Mouse (Mus musculus) brain, embryonic 14.5 days (tissue): ENCODE results near the gene Tbc1d14. TPM values are rescaled to one million over a fixed set of nuclear protein-coding genes. Genes with fewer than 3 reads are reported as not detected.

Experiments used
- DNase-seq: peaks from one replicate; pipeline ENCODE4 v3.0.0-alpha.2; 2011; ENCODE audit warnings: low read depth
- CTCF ChIP-seq: fragments of 200-500 bp; IDR thresholded peaks from 2 replicates; pipeline ENCODE4 v1.5.1; 2012; ENCODE audit warnings: inconsistent platforms, mild to moderate bottlenecking, moderate library complexity, borderline replicate concordance; ENCODE audit not compliant: insufficient read depth, insufficient read length; ENCODE audit errors: extremely low read depth
- POLR2A ChIP-seq: fragments of 200-500 bp; IDR thresholded peaks from 2 replicates; pipeline ENCODE4 v1.6.1; 2012; ENCODE audit warnings: mild to moderate bottlenecking, inconsistent platforms, borderline replicate concordance; ENCODE audit not compliant: poor library complexity, insufficient read depth, insufficient read length, severe bottlenecking; ENCODE audit errors: extremely low read depth
- polyA plus RNA-seq: library from polyadenylated mRNA; depleted of rRNA; stranded (reverse); fragments of >200 nt; gene quantifications from 2 replicates; pipeline ENCODE4 v1.2.3, GENCODE M21; 2012

The Tbc1d14 gene
- polyA plus RNA-seq, 1 experiment = 90.2 TPM

- TF ChIP-seq CTCF = no peak
- TF ChIP-seq POLR2A = no peak
- no peak for DNase-seq
Observed at GRCm38 (mm10) chr5:36552391-36552790, 40.7 kb downstream of the Tbc1d14 start.

- TF ChIP-seq POLR2A = no peak
- TF ChIP-seq CTCF = no peak
- no peak for DNase-seq
Observed at GRCm38 (mm10) chr5:36549243-36549642, 43.8 kb downstream of the Tbc1d14 start.

- no peak for DNase-seq
- TF ChIP-seq POLR2A (no peak), CTCF (no peak)
Observed at GRCm38 (mm10) chr5:36544765-36545164, 48.3 kb downstream of the Tbc1d14 start.

- TF ChIP-seq POLR2A (no peak), CTCF (no peak)
- DNase-seq = no peak
Observed at GRCm38 (mm10) chr5:36540928-36541327, 52.1 kb downstream of the Tbc1d14 start.

- peak; percentile 64 for DNase-seq
- TF ChIP-seq POLR2A (no peak), CTCF (peak; percentile 68; the same call in 1 of the 2 replicates)
Observed at GRCm38 (mm10) chr5:36538576-36539187, 54.4 kb downstream of the Tbc1d14 start.

GRCm38 (mm10) chr5:36536424-36536823 lies 56.7 kb downstream of the Tbc1d14 start:
- DNase-seq = no peak
- TF ChIP-seq CTCF (no peak), POLR2A (no peak)

GRCm38 (mm10) chr5:36535438-36536176 lies 57.5 kb downstream of the Tbc1d14 start:
- DNase-seq = no peak
- TF ChIP-seq CTCF (no peak), POLR2A (no peak)

- DNase-seq = no peak
Observed at GRCm38 (mm10) chr5:36534455-36535030, 58.5 kb downstream of the Tbc1d14 start.

GRCm38 (mm10) chr5:36530129-36530751 lies 62.8 kb downstream of the Tbc1d14 start:
- DNase-seq = peak; percentile 97
- TF ChIP-seq CTCF (no peak), POLR2A (no peak)

More at GRCm38 (mm10) chr5:36534455-36535030, 58.5 kb downstream of the Tbc1d14 start:
- no peak for TF ChIP-seq POLR2A

GRCm38 (mm10) chr5:36529698-36530097 lies 63.4 kb downstream of the Tbc1d14 start:
- TF ChIP-seq CTCF (no peak), POLR2A (no peak)
- peak; percentile 32 for DNase-seq

- DNase-seq = no peak
Observed at GRCm38 (mm10) chr5:36526921-36527320, 66.2 kb downstream of the Tbc1d14 start.

GRCm38 (mm10) chr5:36526274-36526673 lies 66.8 kb downstream of the Tbc1d14 start:
- DNase-seq = no peak
- TF ChIP-seq CTCF (peak; percentile 34; the same call in 1 of the 2 replicates), POLR2A (no peak)

More at GRCm38 (mm10) chr5:36526921-36527320, 66.2 kb downstream of the Tbc1d14 start:
- no peak for TF ChIP-seq CTCF
- no peak for TF ChIP-seq POLR2A

GRCm38 (mm10) chr5:36525216-36525615 lies 67.9 kb downstream of the Tbc1d14 start:
- DNase-seq = no peak
- TF ChIP-seq CTCF (no peak), POLR2A (no peak)
